Mouse (Mus musculus) hindbrain, embryonic 15.5 days (tissue): ENCODE results near the gene Nfx1. TPM values are rescaled to one million over a fixed set of nuclear protein-coding genes. Genes with fewer than 3 reads are reported as not detected.

Source experiments
- ATAC-seq: fragments of 200-750 bp; cut with Nextera tagmentation; 2 replicates; pipeline ENCODE4 v1.8.0; 2017; ENCODE audit warnings: low read depth, moderate number of reproducible peaks, moderate TSS enrichment; ENCODE audit not compliant: low FRiP score
- H3K27ac ChIP-seq: fragments of 300-500 bp; sonication (generic); replicated peaks from 2 replicates; pipeline ENCODE4 v1.5.1; 2015; ENCODE audit warnings: mild to moderate bottlenecking, inconsistent platforms
- H3K27me3 ChIP-seq: fragments of 300-500 bp; sonication (generic); 2 replicates; pipeline ENCODE4 v1.6.1; 2015; ENCODE audit warnings: control low read depth, inconsistent platforms
- H3K36me3 ChIP-seq: fragments of 300-500 bp; sonication (generic); 2 replicates; pipeline ENCODE4 v1.6.1; 2015; ENCODE audit warnings: control low read depth, inconsistent platforms
- H3K4me1 ChIP-seq: fragments of 300-500 bp; sonication (generic); replicated peaks from 2 replicates; pipeline ENCODE4 v1.6.1; 2015; ENCODE audit warnings: control low read depth, inconsistent platforms
- H3K4me2 ChIP-seq: fragments of 300-500 bp; sonication (generic); 2 replicates; pipeline ENCODE4 v1.6.1; 2015; ENCODE audit warnings: moderate library complexity, mild to moderate bottlenecking, inconsistent platforms
- H3K4me3 ChIP-seq: fragments of 300-500 bp; sonication (generic); 2 replicates; pipeline ENCODE4 v1.5.1; 2015; ENCODE audit warnings: mild to moderate bottlenecking, inconsistent platforms
- H3K9ac ChIP-seq: fragments of 300-500 bp; sonication (generic); 2 replicates; pipeline ENCODE4 v1.6.1; 2015; ENCODE audit warnings: inconsistent platforms
- H3K9me3 ChIP-seq: fragments of 300-500 bp; sonication (generic); 2 replicates; pipeline ENCODE4 v1.6.1; 2016; ENCODE audit warnings: control low read depth, inconsistent platforms
- WGBS: fragments of 180-500 bp; shearing (Covaris S2); methylation state at CpG from one replicate; pipeline ENCODE4 v1.1.7; 2015; 5-methylcytosine and 5-hydroxymethylcytosine counted together
- microRNA-seq: library from miRNA; unstranded; fragments of <30 nt; microRNA quantifications from one replicate; pipeline ENCODE4, GENCODE M21; 2016
- polyA plus RNA-seq: library from polyadenylated mRNA; unstranded; fragments of >200 nt; fragmentation: Nextera tagmentation; extraction: Ambion mirVana; gene quantifications from 2 replicates; pipeline ENCODE4 v1.2.1, GENCODE M21; 2015

Nfx1 gene
- polyA plus RNA-seq, 1 experiment from 2014 or later, result 106 TPM

DNA sequence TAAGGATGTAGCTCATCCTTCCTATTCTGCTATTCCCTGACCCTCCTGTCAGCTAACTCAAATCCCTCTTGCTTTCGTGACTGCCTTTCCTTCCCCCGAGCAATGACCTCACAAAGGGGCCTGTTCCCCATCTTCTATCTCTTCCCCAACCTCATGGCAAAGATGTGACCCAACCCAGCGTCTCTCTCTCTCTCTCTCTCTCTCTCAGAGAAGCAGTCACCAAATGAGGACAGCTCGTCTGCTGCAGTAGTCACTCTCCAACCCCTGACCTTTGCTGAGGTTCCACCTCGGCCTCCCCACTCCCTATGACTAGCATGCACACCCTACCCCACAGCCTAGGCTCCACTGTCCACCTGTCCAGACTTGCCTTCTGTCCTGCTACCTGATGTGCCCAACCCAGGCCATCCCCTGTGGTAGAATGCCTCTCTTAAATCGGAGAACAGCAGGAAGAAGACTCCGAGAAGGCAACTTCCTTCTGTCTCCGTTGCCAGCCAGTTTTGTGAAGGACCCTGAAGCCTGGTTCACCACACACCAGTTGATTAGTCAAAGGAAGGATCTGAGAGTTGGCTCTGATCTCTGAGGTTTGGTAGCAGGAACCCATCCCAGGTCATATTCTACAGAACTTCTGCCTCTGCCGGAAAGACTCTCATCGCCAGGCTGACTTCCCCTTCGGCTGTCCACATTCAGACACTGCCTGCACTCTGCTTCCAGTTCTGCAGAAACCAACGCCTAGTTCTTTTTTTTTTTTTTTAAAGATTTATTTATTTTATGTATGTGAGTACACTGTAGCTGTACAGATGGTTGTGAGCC, 102.5 kb downstream of the Nfx1 start:
- H3K27me3 ChIP-seq, result no peaks in the 10 kb centered on the region
- H3K36me3 ChIP-seq, result no peaks in the 10 kb centered on the region
- no peaks in the 10 kb centered on the region for H3K4me1 ChIP-seq
- no peak overlapping the region for H3K27ac ChIP-seq
- H3K4me2 ChIP-seq, result no peak overlapping the region
- no peak overlapping the region for H3K9ac ChIP-seq
- no peak overlapping the region for H3K4me3 ChIP-seq
- no peak for ATAC-seq
- 82% methylated on average over 12 of the region's 12 CpGs for WGBS
- no peaks in the 10 kb centered on the region for H3K9me3 ChIP-seq

DNA sequence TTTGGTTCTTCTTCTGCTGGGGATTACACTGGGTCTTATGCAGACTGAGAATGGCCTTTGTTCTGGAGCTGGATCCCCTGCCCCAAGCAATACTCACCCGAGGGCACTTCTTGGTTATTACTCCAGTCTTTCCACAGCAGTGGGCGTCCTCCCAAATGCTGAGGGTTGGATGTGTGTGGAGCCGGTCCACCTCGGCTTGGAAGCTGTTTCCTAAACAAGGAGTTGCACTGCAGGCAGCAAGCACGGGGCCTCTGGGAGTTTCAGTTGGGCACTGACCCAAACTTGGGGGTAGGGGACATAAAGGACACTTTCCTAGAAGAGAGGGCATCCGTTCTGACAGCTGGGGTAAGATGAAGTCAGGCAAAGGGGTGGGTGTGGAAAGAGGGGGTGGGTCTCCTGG, 103.8 kb downstream of the Nfx1 start:
- Histone ChIP-seq H3K4me1 (no peaks in the 10 kb centered on the region), H3K4me3 (no peak overlapping the region), H3K9me3 (no peaks in the 10 kb centered on the region), H3K27ac (no peak overlapping the region), H3K9ac (no peak overlapping the region), H3K4me2 (no peak overlapping the region), H3K36me3 (no peaks in the 10 kb centered on the region), H3K27me3 (no peaks in the 10 kb centered on the region)
- ATAC-seq, result no peak
- 75% methylated on average over 6 of the region's 6 CpGs for WGBS

Small RNAs within 50 kb of the gene (microRNA-seq; reads per million reads assigned to microRNA genes)
- gene Mir3094, result 4.6 reads per million, percentile 19 among the genes with 10 or more reads in this experiment

Other genes starting within 250 kb of the Nfx1 start
- 639 and 670 TPM in 2 replicates for gene Dnaja1, start 248.8 kb upstream of the Nfx1 start, polyA plus RNA-seq
- 113 and 121 TPM in 2 replicates for gene Smu1, start 213.0 kb upstream of the Nfx1 start, polyA plus RNA-seq
- 8.1 and 8.6 TPM in 2 replicates for gene B4galt1, start 116.9 kb upstream of the Nfx1 start, polyA plus RNA-seq
- not detected in 2 replicates for gene Spink4, start 50.9 kb upstream of the Nfx1 start, polyA plus RNA-seq
- 181 and 203 TPM in 2 replicates for gene Bag1, start 22.6 kb upstream of the Nfx1 start, polyA plus RNA-seq
- gene Chmp5, start 22.5 kb upstream of the Nfx1 start, polyA plus RNA-seq, result 150 and 157 TPM in 2 replicates
- not detected in 2 replicates for gene Aqp7, start 77.2 kb downstream of the Nfx1 start, polyA plus RNA-seq
- gene Aqp3, start 127.3 kb downstream of the Nfx1 start, polyA plus RNA-seq, result 0.30 and 0.46 TPM in 2 replicates
- gene Nol6, start 153.5 kb downstream of the Nfx1 start, polyA plus RNA-seq, result 36.2 and 45.0 TPM in 2 replicates
- 57.9 and 58.5 TPM in 2 replicates for gene Ube2r2, start 164.8 kb downstream of the Nfx1 start, polyA plus RNA-seq